25 mouse cellular contexts compared by ENCODE assay signal in the genomic region with DNA sequence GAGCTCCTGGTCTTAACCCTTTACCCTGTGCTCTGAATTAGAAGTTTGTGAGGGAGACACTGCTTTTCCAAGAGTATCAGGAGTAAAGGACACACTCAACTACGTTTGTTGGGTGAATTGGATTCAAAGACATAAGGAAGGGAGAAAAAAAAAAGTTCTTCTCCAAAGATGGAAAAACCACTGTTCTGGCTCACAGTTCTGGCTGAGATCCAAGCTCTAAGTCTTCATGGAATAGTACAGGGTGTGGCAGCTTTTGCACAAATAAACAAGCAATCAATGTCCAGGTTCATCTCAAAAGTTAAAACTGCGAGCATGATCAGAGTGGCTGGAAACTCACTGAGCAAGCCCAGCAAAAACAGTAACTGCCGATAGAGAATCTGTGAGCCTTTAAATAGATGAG. TPM values are rescaled to one million over a fixed set of nuclear protein-coding genes. Genes with fewer than 3 reads are reported as not detected.
DNase-seq lines count a peak whose midpoint lies in the region; ATAC-seq lines count a peak whose summit lies in the region.
"Had no signal": no experiment of that assay in that cellular context is flagged by ENCODE, and none has a peak within 500 bp of the region (broad histone marks: within the 10 kb centered on the region; RNA-seq: fewer than 3 reads in every experiment).

No protein-coding gene starts in this region.

- H3K27ac ChIP-seq in midbrain, embryonic 11.5 days (ENCODE audit: low read depth, low read length): no peak overlapping the region
- H3K27ac ChIP-seq in midbrain, embryonic 10.5 days (replicated peaks): no peak overlapping the region
- H3K27ac ChIP-seq: embryonic facial prominence, embryonic 10.5 days; embryonic facial prominence, embryonic 12.5 days; forebrain, embryonic 13.5 days; forebrain, embryonic 15.5 days had no signal

- no peak overlapping the region for H3K4me3 ChIP-seq in midbrain, embryonic 11.5 days (ENCODE audit: low read depth, low read length)
- no peak overlapping the region for H3K4me3 ChIP-seq in midbrain, embryonic 10.5 days
- H3K4me3 ChIP-seq: embryonic facial prominence, embryonic 10.5 days; embryonic facial prominence, embryonic 12.5 days; forebrain, embryonic 13.5 days; forebrain, embryonic 15.5 days had no signal

- H3K4me2 ChIP-seq in midbrain, embryonic 11.5 days: no peak overlapping the region
- H3K4me2 ChIP-seq: embryonic facial prominence, embryonic 12.5 days; forebrain, embryonic 13.5 days; forebrain, embryonic 15.5 days had no signal

- no peaks in the 10 kb centered on the region for H3K4me1 ChIP-seq in midbrain, embryonic 11.5 days (ENCODE audit: control insufficient read depth, insufficient read depth, low read length)
- no peaks in the 10 kb centered on the region for H3K4me1 ChIP-seq in midbrain, embryonic 10.5 days
- H3K4me1 ChIP-seq: embryonic facial prominence, embryonic 10.5 days; embryonic facial prominence, embryonic 12.5 days; forebrain, embryonic 13.5 days; forebrain, embryonic 15.5 days had no signal

- no peaks in the 10 kb centered on the region for H3K36me3 ChIP-seq in midbrain, embryonic 11.5 days (ENCODE audit: control insufficient read depth, insufficient read depth, low read length)
- no peaks in the 10 kb centered on the region for H3K36me3 ChIP-seq in midbrain, embryonic 10.5 days
- H3K36me3 ChIP-seq: embryonic facial prominence, embryonic 10.5 days; embryonic facial prominence, embryonic 12.5 days; forebrain, embryonic 15.5 days; G1E had no signal

- 88% methylated on average over 3 of the region's 3 CpGs for WGBS in midbrain, embryonic 11.5 days
- WGBS in midbrain, embryonic 10.5 days: 90% methylated on average over 3 of the region's 3 CpGs

- peak; percentile 19 for DNase-seq in heart, adult 11 months
- no peak for DNase-seq in heart, postnatal 36 days
- DNase-seq in midbrain, embryonic 11.5 days (ENCODE audit: low spot score, missing footprints): peak; percentile 28
- DNase-seq in midbrain, embryonic 10.5 days (ENCODE audit: low spot score): no peak
- peak; percentile 66 for DNase-seq in NIH3T3 (ENCODE audit: low read depth)
- no peak for DNase-seq in gastrocnemius, adult 18-20 months (ENCODE audit: low spot score)
- DNase-seq: adrenal gland, adult 2 months; adrenal gland, postnatal 10 days; adrenal gland, postnatal 36 days; B cell, adult 2 months; cerebellum, adult 11-12 months; cerebellum, adult 2 months; cerebellum, adult 9-10 months; cerebellum, postnatal 10 days; cerebellum, postnatal 25 days; forebrain, postnatal 0 days had no signal

- no peaks in the 10 kb centered on the region for H3K27me3 ChIP-seq in midbrain, embryonic 11.5 days (ENCODE audit: control insufficient read depth, insufficient read depth, low read length)
- H3K27me3 ChIP-seq in midbrain, embryonic 10.5 days (ENCODE audit: low read depth, poor library complexity, severe bottlenecking): no peaks in the 10 kb centered on the region
- H3K27me3 ChIP-seq: CH12.LX; embryonic facial prominence, embryonic 12.5 days; forebrain, embryonic 13.5 days; forebrain, embryonic 15.5 days had no signal

- H3K9ac ChIP-seq in midbrain, embryonic 11.5 days (ENCODE audit: low read length): no peak overlapping the region
- H3K9ac ChIP-seq: embryonic facial prominence, embryonic 12.5 days; forebrain, embryonic 13.5 days; forebrain, embryonic 15.5 days; forebrain, postnatal 0 days had no signal

- ATAC-seq in midbrain, embryonic 11.5 days (ENCODE audit: low FRiP score): no peak
- ATAC-seq: CD4-positive, CD25-positive, alpha-beta regulatory T cell, adult 4 months; forebrain, embryonic 13.5 days; forebrain, embryonic 15.5 days; forebrain, postnatal 0 days had no signal

- no peaks in the 10 kb centered on the region for H3K9me3 ChIP-seq in midbrain, embryonic 11.5 days (ENCODE audit: control insufficient read depth, low read length)
- H3K9me3 ChIP-seq in midbrain, embryonic 10.5 days (replicated peaks): no peaks in the 10 kb centered on the region
- H3K9me3 ChIP-seq: embryonic facial prominence, embryonic 10.5 days; embryonic facial prominence, embryonic 12.5 days; forebrain, embryonic 13.5 days; forebrain, embryonic 15.5 days; G1E had no signal

- intact Hi-C loops in heart, postnatal 36 days (cut with DNase I): no loop called here

RNA-seq across cellular contexts. Expression of a gene that starts 25.0 kb away (rescaled TPM):
- total RNA-seq in heart, postnatal 36 days (2021): not detected
- 0.22 TPM in 1 of 2 replicates, not detected in the other for polyA plus RNA-seq in midbrain, embryonic 11.5 days (2014; fragmentation: Nextera tagmentation; extraction: Ambion mirVana)
- polyA plus RNA-seq in midbrain, embryonic 10.5 days (2016; fragmentation: Nextera tagmentation; extraction: Ambion mirVana): 0.16 TPM in 1 of 2 replicates, not detected in the other
- not detected for total RNA-seq in gastrocnemius, adult 18-20 months (2021)
- total RNA-seq: adrenal gland, adult 2 months; adrenal gland, postnatal 36 days had no signal
- polyA plus RNA-seq: adrenal gland, adult 2 months; CD4-positive, CD25-positive, alpha-beta regulatory T cell, adult 4 months had no signal

RNA-seq across cellular contexts. Expression of a gene that starts 28.6 kb away (rescaled TPM):
- total RNA-seq in heart, postnatal 36 days (2021): not detected
- not detected in 2 replicates for polyA plus RNA-seq in midbrain, embryonic 11.5 days (2014; fragmentation: Nextera tagmentation; extraction: Ambion mirVana)
- 0.19 TPM in 1 of 2 replicates, not detected in the other for polyA plus RNA-seq in midbrain, embryonic 10.5 days (2016; fragmentation: Nextera tagmentation; extraction: Ambion mirVana)
- total RNA-seq in gastrocnemius, adult 18-20 months (2021): not detected
- total RNA-seq: adrenal gland, adult 2 months; adrenal gland, postnatal 10 days; adrenal gland, postnatal 36 days; CH12.LX; forebrain, postnatal 0 days; G1E had no signal
- polyA plus RNA-seq: adrenal gland, adult 2 months; CD4-positive, CD25-positive, alpha-beta regulatory T cell, adult 4 months; embryonic facial prominence, embryonic 10.5 days; embryonic facial prominence, embryonic 12.5 days; embryonic facial prominence, embryonic 14.5 days; forebrain, embryonic 11.5 days; forebrain, embryonic 13.5 days; forebrain, embryonic 15.5 days; forebrain, postnatal 0 days; G1E had no signal

RNA-seq across cellular contexts. Expression of a gene that starts 38.3 kb away (rescaled TPM):
- 100 to 1,000 TPM in 1 of 2 experiments, 10 to 100 TPM in 1; 88.6 to 114 TPM for total RNA-seq in heart, postnatal 36 days (2021)
- polyA plus RNA-seq in midbrain, embryonic 11.5 days (2014; fragmentation: Nextera tagmentation; extraction: Ambion mirVana): 433 and 472 TPM in 2 replicates
- polyA plus RNA-seq in midbrain, embryonic 10.5 days (2016; fragmentation: Nextera tagmentation; extraction: Ambion mirVana): 295 and 381 TPM in 2 replicates
- total RNA-seq in gastrocnemius, adult 18-20 months (2021): 10 to 100 TPM; 13.4 to 19.4 TPM

RNA-seq across cellular contexts. Expression of a gene that starts 38.5 kb away (rescaled TPM):
- 10 to 100 TPM; 11.4 to 12.4 TPM for total RNA-seq in heart, postnatal 36 days (2021)
- 17.1 and 20.1 TPM in 2 replicates for polyA plus RNA-seq in midbrain, embryonic 11.5 days (2014; fragmentation: Nextera tagmentation; extraction: Ambion mirVana)
- polyA plus RNA-seq in midbrain, embryonic 10.5 days (2016; fragmentation: Nextera tagmentation; extraction: Ambion mirVana): 10.5 and 13.7 TPM in 2 replicates
- 1 to 10 TPM; 5.1 to 5.5 TPM for total RNA-seq in gastrocnemius, adult 18-20 months (2021)

RNA-seq across cellular contexts. Expression of a gene that starts 44.8 kb away (rescaled TPM):
- not detected for total RNA-seq in heart, postnatal 36 days (2021)
- not detected in 2 replicates for polyA plus RNA-seq in midbrain, embryonic 11.5 days (2014; fragmentation: Nextera tagmentation; extraction: Ambion mirVana)
- not detected in 2 replicates for polyA plus RNA-seq in midbrain, embryonic 10.5 days (2016; fragmentation: Nextera tagmentation; extraction: Ambion mirVana)
- total RNA-seq in gastrocnemius, adult 18-20 months (2021): not detected
- total RNA-seq: adrenal gland, adult 2 months; adrenal gland, postnatal 10 days; adrenal gland, postnatal 36 days; CH12.LX; forebrain, postnatal 0 days; G1E had no signal
- polyA plus RNA-seq: adrenal gland, adult 2 months; CD4-positive, CD25-positive, alpha-beta regulatory T cell, adult 4 months; embryonic facial prominence, embryonic 10.5 days; embryonic facial prominence, embryonic 14.5 days; forebrain, embryonic 11.5 days; forebrain, embryonic 13.5 days; forebrain, embryonic 15.5 days; G1E had no signal

Comparison
In these comparisons a context has a peak if more than half of its experiments do, and no peak if none do; other contexts are left out.
1. DNase-seq: peak in heart, adult 11 months (single experiment), midbrain, embryonic 11.5 days (single experiment) and NIH3T3 (single experiment); none in heart, postnatal 36 days (0 of 2), midbrain, embryonic 10.5 days (single experiment) and gastrocnemius, adult 18-20 months (single experiment).
2. RNA of a gene that starts 38.3 kb away (total RNA-seq): 88.6 to 114 TPM in heart, postnatal 36 days; 13.4 to 19.4 TPM in gastrocnemius, adult 18-20 months; every median in the first group is over 4 times any median in the second.